Mouse (Mus musculus): Measurements from ENCODE around the gene 2300003K06Rik. TPM values are rescaled to one million over a fixed set of nuclear protein-coding genes. Genes with fewer than 3 reads are reported as not detected.
"Not testable (repeated sequence)": the region's sequence is repeated elsewhere in the genome, so short reads cannot be mapped to it uniquely, and the experiment has no call there.

2300003K06Rik gene
- total RNA-seq (2015; ENCODE audit: low replicate concordance) (not detected in 2 replicates), total RNA-seq (2017; ENCODE audit: low replicate concordance) (not detected in 2 replicates)

DNA sequence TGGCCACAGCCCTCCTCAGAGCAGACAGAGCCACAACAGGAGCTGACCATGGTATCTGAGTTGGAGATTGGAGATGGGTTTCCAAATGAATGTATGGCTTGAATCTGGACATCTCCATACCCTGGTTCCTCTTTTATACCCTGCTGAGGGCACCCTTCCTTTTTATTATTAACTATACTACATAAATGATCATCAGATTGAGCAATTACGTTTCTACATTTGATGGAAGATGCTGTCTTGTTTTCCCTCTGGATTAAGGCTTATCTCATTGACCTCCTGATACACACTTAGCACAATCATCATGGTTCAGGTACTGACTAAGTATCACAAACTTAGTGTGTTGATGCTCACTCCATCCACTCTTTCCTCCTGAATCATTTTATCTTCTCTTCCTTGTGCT lies at the start of gene 2300003K06Rik:
TSS of gene 2300003K06Rik (minus strand) at position 101 of the 400 bp plus-strand sequence.
- ATAC-seq (replicated peaks; ENCODE audit: low FRiP score, poor library complexity, severe bottlenecking): no peak

DNA sequence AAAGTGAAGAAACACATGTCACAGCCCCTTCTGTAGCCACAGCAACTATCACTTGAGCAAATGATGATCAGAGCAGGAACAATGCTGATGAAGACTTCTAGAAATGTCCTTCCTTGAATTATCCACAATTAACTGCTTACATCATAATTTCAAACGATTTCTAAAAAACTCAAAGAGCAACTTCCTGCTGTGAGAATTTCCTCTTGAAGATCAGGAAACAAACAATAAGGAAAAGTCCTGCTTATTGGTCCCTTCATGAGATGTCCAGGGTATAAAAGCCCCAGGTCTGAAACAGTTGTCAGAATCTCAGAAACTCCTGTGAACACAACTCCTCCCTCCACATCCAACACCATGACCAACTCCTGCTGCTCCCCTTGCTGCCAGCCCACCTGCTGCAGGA lies 41.0 kb upstream of the 2300003K06Rik start, which contains the start of gene Gm11567:
TSS of gene Gm11567 (plus strand) at position 301 of the 400 bp plus-strand sequence.
- ATAC-seq (replicated peaks; ENCODE audit: low FRiP score, poor library complexity, severe bottlenecking): not testable (repeated sequence)

DNA sequence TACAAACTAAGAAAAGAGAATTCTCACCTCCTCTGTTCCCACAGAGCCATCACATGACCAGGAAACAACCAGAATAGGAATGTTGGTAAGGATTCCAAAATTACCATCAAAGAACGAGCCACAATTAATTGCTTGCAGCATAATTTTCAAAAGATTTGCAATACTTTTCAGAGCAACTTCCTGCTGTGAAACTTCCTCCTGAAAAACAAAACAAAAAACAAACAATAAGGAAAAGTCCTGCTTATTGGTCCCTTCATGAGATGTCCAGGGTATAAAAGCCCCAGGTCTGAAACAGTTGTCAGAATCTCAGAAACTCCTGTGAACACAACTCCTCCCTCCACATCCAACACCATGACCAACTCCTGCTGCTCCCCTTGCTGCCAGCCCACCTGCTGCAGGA lies 35.2 kb upstream of the 2300003K06Rik start, which contains the start of gene Krtap9-1:
TSS of gene Krtap9-1 (plus strand) at position 301 of the 400 bp plus-strand sequence.
- ATAC-seq (replicated peaks; ENCODE audit: low FRiP score, poor library complexity, severe bottlenecking): not testable (repeated sequence)

DNA sequence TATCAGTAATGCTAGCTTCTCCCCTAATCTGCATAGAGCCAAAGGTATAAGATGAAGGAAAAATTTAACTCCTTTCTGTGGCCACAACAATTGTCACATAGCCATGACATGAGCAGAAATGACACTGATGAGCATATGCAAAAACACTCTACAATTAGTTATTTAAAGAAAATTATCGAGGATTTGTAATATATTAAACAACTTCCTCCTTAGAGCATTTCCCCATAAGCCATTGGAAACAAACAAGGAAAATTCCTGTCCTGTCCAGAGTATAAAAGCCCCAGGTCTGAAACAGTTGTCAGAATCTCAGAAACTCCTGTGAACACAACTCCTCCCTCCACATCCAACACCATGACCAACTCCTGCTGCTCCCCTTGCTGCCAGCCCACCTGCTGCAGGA lies 26.3 kb upstream of the 2300003K06Rik start, which contains the start of gene Gm11559:
TSS of gene Gm11559 (plus strand) at position 301 of the 400 bp plus-strand sequence.
- ATAC-seq (replicated peaks; ENCODE audit: low FRiP score, poor library complexity, severe bottlenecking): not testable (repeated sequence)

DNA sequence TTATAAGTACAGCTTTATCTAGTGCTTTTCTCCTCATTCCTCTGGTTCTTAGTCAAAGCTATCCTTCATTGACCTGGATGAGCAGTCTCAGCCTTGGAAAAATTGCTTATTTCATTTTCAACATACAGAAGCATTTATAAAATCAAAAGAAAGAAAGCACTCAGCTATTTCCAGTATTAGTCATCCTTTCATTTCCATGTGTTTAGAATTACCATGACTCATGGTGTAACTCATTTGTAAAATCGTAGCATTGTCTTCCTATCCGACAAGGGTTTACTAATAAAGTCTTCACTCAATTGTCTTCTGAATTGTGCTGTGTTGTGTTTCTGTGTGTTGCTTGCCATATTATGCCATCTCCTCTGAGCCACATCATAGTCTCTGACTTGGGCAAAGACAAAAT lies 20.9 kb upstream of the 2300003K06Rik start:
- ATAC-seq (replicated peaks; ENCODE audit: low FRiP score, poor library complexity, severe bottlenecking): no peak

DNA sequence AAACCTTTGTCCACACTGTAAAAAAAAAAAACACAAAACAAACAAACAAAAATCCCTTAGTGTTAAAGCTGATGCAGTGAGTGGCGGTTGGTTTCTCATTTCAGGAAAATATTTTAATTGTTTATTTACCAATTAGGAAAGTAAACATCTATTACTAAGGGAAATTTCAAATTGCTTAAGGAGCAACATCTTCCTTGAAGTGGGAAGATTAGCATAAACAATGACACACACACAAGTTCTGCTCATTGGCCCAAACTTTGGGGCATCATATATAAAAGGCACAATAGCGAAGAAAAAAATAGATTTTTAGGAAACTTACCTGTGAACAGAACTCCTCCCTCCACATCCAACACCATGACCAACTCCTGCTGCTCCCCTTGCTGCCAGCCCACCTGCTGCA lies 19.8 kb upstream of the 2300003K06Rik start, which contains the start of gene Gm11568:
TSS of gene Gm11568 (plus strand) at position 301 of the 400 bp plus-strand sequence.
- no peak for ATAC-seq (replicated peaks; ENCODE audit: low FRiP score, poor library complexity, severe bottlenecking)

DNA sequence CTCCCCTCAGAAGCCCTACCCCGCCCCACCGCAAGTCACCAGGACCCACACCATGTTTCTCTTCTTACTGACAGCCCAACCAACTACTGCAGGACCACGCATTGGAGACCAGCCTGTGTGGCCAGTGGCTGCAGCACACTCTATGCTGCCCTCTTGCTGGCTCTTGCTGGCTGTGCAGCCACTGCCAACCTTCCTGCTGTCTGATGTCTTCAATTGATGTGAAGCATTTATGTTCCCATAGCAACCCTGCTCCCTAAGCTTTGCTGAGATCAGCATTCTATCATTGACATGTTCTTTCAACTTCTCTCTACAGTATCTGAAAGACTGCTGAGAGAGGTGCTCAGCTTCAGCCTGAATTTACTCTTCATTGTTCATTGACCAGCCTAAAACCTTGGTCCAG lies 16.3 kb upstream of the 2300003K06Rik start:
- no peak for ATAC-seq (replicated peaks; ENCODE audit: low FRiP score, poor library complexity, severe bottlenecking)

DNA sequence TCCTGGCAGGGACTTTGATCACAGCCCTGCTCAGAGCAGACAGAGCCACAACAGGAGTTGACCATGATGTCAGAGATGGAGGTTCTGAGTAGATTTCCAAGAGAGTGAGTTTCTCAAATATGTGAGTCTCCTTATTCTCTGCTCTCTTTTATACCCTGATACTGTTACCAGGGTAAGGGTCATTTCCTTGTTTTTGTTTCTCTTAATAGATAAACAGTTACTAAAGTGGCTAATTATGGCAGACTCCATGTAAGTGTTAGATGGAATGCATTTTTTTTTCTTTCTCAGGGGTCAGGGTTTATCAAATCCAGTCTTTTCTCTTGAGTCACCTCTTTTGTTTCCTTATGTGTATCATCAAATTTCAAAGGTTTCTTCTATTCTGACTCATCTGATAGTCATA lies 13.6 kb upstream of the 2300003K06Rik start, which contains the start of gene Krtap4-16:
TSS of gene Krtap4-16 (minus strand) at position 101 of the 400 bp plus-strand sequence.
- ATAC-seq (replicated peaks; ENCODE audit: low FRiP score, poor library complexity, severe bottlenecking): no peak

DNA sequence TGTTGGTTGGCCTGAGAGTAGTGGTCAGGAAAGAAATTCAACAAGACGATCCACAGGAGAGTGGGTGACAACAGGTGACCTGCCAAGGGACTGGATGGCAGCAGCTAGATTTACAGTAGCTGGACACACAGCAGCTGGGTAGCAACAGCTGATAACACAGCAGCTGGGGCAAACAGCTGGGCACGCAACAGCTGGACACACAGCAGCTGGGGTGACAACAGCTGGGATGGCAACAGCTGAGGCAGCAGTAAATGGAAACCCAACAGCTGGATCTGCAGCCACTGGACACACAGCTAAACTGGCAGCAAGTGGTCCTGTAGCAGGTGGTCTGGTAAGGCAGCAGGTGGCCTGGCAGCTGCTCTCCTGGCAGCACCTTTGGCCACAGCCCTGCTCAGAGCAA lies 8.9 kb upstream of the 2300003K06Rik start:
- no peak for ATAC-seq (replicated peaks; ENCODE audit: low FRiP score, poor library complexity, severe bottlenecking)

DNA sequence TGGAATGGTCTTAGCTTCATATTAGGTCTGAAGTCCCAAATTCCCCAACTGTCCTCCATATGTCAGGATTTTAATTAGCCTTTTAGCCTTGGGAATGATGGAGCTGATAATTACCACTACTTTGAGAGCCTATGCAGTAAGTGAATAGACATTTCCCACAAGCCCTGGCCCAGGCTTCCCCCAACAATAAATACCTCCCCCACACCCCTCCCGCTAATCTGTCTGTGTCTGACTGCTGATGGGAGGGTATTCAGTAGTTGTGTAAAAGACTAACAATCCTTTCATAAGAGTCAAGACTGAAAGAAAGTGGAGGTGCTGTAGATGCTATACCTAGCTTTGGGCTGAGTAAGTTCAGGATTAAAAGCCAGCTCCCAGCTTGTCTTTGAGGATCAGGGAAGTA lies 4.3 kb upstream of the 2300003K06Rik start:
- ATAC-seq (replicated peaks; ENCODE audit: low FRiP score, poor library complexity, severe bottlenecking): no peak

DNA sequence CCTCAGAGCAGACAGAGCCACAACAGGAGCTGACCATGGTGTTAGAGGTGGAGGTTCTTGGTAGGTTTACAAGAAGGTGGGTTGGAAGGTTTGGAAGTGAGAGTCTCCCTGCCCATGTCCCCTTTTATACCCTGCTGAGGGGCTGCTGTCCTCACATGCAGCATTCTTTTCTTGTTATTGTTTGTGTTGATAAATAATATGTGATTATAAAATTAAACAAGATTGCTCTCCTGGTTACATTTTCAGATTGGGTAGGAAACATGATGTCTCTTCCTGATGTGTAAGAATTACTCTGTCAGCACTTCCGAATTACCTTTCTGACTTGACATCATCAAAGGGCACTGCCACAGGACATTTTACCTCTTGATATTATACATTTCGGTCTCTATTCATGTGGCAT lies 22.3 kb downstream of the 2300003K06Rik start, which contains the start of gene Gm11564:
TSS of gene Gm11564 (minus strand) at position 101 of the 400 bp plus-strand sequence.
- ATAC-seq (replicated peaks; ENCODE audit: low FRiP score, poor library complexity, severe bottlenecking): not testable (repeated sequence)

DNA sequence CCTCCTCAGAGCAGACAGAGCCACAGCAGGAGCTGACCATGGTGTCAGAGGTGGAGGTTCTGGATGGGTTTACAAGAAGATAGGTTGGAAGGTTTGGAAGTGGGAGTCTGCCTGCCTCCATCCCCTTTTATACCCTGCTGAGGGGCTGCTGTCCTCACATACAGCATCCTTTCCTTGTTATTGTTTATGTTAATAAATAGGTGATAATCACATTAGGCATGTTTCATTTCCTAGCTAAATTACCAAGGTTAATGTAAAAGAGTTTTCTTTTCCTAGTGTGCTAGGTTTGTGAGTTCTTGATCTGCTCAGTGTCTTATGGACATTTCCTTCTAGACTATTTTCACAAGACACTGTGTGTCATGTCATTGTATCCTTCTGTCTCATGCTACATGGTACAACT lies 28.1 kb downstream of the 2300003K06Rik start, which contains the start of gene Krtap4-13:
TSS of gene Krtap4-13 (minus strand) at position 101 of the 400 bp plus-strand sequence.
- ATAC-seq (replicated peaks; ENCODE audit: low FRiP score, poor library complexity, severe bottlenecking): not testable (repeated sequence)

DNA sequence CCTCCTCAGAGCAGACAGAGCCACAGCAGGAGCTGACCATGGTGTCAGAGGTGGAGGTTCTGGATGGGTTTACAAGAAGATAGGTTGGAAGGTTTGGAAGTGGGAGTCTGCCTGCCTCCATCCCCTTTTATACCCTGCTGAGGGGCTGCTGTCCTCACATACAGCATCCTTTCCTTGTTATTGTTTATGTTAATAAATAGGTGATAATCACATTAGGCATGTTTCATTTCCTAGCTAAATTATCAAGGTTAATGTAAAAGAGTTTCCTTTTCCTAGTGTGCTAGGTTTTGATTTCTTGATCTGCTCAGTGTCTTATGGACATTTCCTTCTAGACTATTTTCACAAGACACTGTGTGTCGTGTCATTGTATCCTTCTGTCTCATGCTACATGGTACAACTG lies 33.5 kb downstream of the 2300003K06Rik start, which contains the start of gene Gm11554:
TSS of gene Gm11554 (minus strand) at position 101 of the 400 bp plus-strand sequence.
- not testable (repeated sequence) for ATAC-seq (replicated peaks; ENCODE audit: low FRiP score, poor library complexity, severe bottlenecking)

DNA sequence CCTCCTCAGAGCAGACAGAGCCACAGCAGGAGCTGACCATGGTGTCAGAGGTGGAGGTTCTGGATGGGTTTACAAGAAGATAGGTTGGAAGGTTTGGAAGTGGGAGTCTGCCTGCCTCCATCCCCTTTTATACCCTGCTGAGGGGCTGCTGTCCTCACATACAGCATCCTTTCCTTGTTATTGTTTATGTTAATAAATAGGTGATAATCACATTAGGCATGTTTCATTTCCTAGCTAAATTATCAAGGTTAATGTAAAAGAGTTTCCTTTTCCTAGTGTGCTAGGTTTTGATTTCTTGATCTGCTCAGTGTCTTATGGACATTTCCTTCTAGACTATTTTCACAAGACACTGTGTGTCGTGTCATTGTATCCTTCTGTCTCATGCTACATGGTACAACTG lies 39.0 kb downstream of the 2300003K06Rik start, which contains the start of gene Gm11569:
TSS of gene Gm11569 (minus strand) at position 101 of the 400 bp plus-strand sequence.
- ATAC-seq (replicated peaks; ENCODE audit: low FRiP score, poor library complexity, severe bottlenecking): not testable (repeated sequence)

DNA sequence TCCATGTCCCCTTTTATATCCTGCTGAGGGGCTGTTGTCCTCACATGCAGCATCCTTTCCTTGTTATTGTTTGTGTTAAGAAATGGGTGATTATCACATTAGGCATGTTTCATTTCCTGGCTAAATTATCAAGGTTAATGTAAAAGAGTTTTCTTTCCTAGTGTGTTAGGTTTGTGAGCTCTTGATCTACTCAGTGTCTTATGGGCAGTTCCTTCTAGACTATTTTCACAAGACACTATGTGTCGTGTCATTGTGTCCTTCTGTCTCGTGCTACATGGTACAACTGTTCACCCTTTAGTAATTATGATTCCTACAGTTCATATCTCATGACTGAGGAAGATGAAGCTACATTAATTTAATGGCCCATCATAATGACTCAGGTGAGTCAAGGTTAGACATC lies 44.5 kb downstream of the 2300003K06Rik start, which contains the start of gene Gm11596:
TSS of gene Gm11596 (minus strand) at position 101 of the 400 bp plus-strand sequence.
- no peak for ATAC-seq (replicated peaks; ENCODE audit: low FRiP score, poor library complexity, severe bottlenecking)

Other genes with a start within 250 kb of the 2300003K06Rik start
Only the 30 nearest of the 38 such genes appear.
- not detected in 2 replicates for gene Krtap4-2, start 203.0 kb downstream of the 2300003K06Rik start, total RNA-seq (2015; ENCODE audit: low replicate concordance)
- not detected in 2 replicates for gene Krtap4-2, start 203.0 kb downstream of the 2300003K06Rik start, total RNA-seq (2017; ENCODE audit: low replicate concordance)
- gene Krtap4-7, start 194.0 kb downstream of the 2300003K06Rik start, total RNA-seq (2015; ENCODE audit: low replicate concordance): not detected in 2 replicates
- gene Krtap4-7, start 194.0 kb downstream of the 2300003K06Rik start, total RNA-seq (2017; ENCODE audit: low replicate concordance): not detected in 2 replicates
- gene Gm11555, start 187.8 kb downstream of the 2300003K06Rik start, total RNA-seq (2015; ENCODE audit: low replicate concordance): not detected in 2 replicates
- not detected in 2 replicates for gene Gm11555, start 187.8 kb downstream of the 2300003K06Rik start, total RNA-seq (2017; ENCODE audit: low replicate concordance)
- not detected in 2 replicates for gene Gm11563, start 179.1 kb downstream of the 2300003K06Rik start, total RNA-seq (2015; ENCODE audit: low replicate concordance)
- not detected in 2 replicates for gene Gm11563, start 179.1 kb downstream of the 2300003K06Rik start, total RNA-seq (2017; ENCODE audit: low replicate concordance)
- gene Krtap4-6, start 172.1 kb downstream of the 2300003K06Rik start, total RNA-seq (2015; ENCODE audit: low replicate concordance): not detected in 2 replicates
- not detected in 2 replicates for gene Krtap4-6, start 172.1 kb downstream of the 2300003K06Rik start, total RNA-seq (2017; ENCODE audit: low replicate concordance)
- gene Gm14190, start 147.3 kb downstream of the 2300003K06Rik start, total RNA-seq (2015; ENCODE audit: low replicate concordance): not detected in 2 replicates
- not detected in 2 replicates for gene Gm14190, start 147.3 kb downstream of the 2300003K06Rik start, total RNA-seq (2017; ENCODE audit: low replicate concordance)
- gene Gm14180, start 103.8 kb downstream of the 2300003K06Rik start, total RNA-seq (2015; ENCODE audit: low replicate concordance): not detected in 2 replicates
- gene Gm14180, start 103.8 kb downstream of the 2300003K06Rik start, total RNA-seq (2017; ENCODE audit: low replicate concordance): not detected in 2 replicates
- not detected in 2 replicates for gene Gm11595, start 65.2 kb downstream of the 2300003K06Rik start, total RNA-seq (2015; ENCODE audit: low replicate concordance)
- gene Gm11595, start 65.2 kb downstream of the 2300003K06Rik start, total RNA-seq (2017; ENCODE audit: low replicate concordance): not detected in 2 replicates
- not detected in 2 replicates for gene Krtap4-8, start 57.4 kb downstream of the 2300003K06Rik start, total RNA-seq (2015; ENCODE audit: low replicate concordance)
- gene Krtap4-8, start 57.4 kb downstream of the 2300003K06Rik start, total RNA-seq (2017; ENCODE audit: low replicate concordance): not detected in 2 replicates
- not detected in 2 replicates for gene Krtap4-9, start 52.9 kb downstream of the 2300003K06Rik start, total RNA-seq (2015; ENCODE audit: low replicate concordance)
- not detected in 2 replicates for gene Krtap4-9, start 52.9 kb downstream of the 2300003K06Rik start, total RNA-seq (2017; ENCODE audit: low replicate concordance)
- not detected in 2 replicates for gene Gm11596, start 44.6 kb downstream of the 2300003K06Rik start, total RNA-seq (2015; ENCODE audit: low replicate concordance)
- not detected in 2 replicates for gene Gm11596, start 44.6 kb downstream of the 2300003K06Rik start, total RNA-seq (2017; ENCODE audit: low replicate concordance)
- gene Gm11569, start 39.1 kb downstream of the 2300003K06Rik start, total RNA-seq (2015; ENCODE audit: low replicate concordance): not detected in 2 replicates
- gene Gm11569, start 39.1 kb downstream of the 2300003K06Rik start, total RNA-seq (2017; ENCODE audit: low replicate concordance): not detected in 2 replicates
- gene Gm11554, start 33.6 kb downstream of the 2300003K06Rik start, total RNA-seq (2015; ENCODE audit: low replicate concordance): not detected in 2 replicates
- not detected in 2 replicates for gene Gm11554, start 33.6 kb downstream of the 2300003K06Rik start, total RNA-seq (2017; ENCODE audit: low replicate concordance)
- gene Krtap4-13, start 28.2 kb downstream of the 2300003K06Rik start, total RNA-seq (2015; ENCODE audit: low replicate concordance): not detected in 2 replicates
- gene Krtap4-13, start 28.2 kb downstream of the 2300003K06Rik start, total RNA-seq (2017; ENCODE audit: low replicate concordance): not detected in 2 replicates
- not detected in 2 replicates for gene Gm11564, start 22.4 kb downstream of the 2300003K06Rik start, total RNA-seq (2015; ENCODE audit: low replicate concordance)
- gene Gm11564, start 22.4 kb downstream of the 2300003K06Rik start, total RNA-seq (2017; ENCODE audit: low replicate concordance): not detected in 2 replicates
- not detected in 2 replicates for gene Krtap4-16, start 13.5 kb upstream of the 2300003K06Rik start, total RNA-seq (2015; ENCODE audit: low replicate concordance)
- gene Krtap4-16, start 13.5 kb upstream of the 2300003K06Rik start, total RNA-seq (2017; ENCODE audit: low replicate concordance): not detected in 2 replicates
- gene Gm11568, start 19.9 kb upstream of the 2300003K06Rik start, total RNA-seq (2015; ENCODE audit: low replicate concordance): not detected in 2 replicates
- gene Gm11568, start 19.9 kb upstream of the 2300003K06Rik start, total RNA-seq (2017; ENCODE audit: low replicate concordance): not detected in 2 replicates
- not detected in 2 replicates for gene Gm11559, start 26.4 kb upstream of the 2300003K06Rik start, total RNA-seq (2015; ENCODE audit: low replicate concordance)
- 1.3 TPM in 1 of 2 replicates, not detected in the other for gene Gm11559, start 26.4 kb upstream of the 2300003K06Rik start, total RNA-seq (2017; ENCODE audit: low replicate concordance)
- not detected in 2 replicates for gene Krtap9-1, start 35.3 kb upstream of the 2300003K06Rik start, total RNA-seq (2015; ENCODE audit: low replicate concordance)
- not detected in 2 replicates for gene Krtap9-1, start 35.3 kb upstream of the 2300003K06Rik start, total RNA-seq (2017; ENCODE audit: low replicate concordance)
- gene Gm11567, start 41.1 kb upstream of the 2300003K06Rik start, total RNA-seq (2015; ENCODE audit: low replicate concordance): not detected in 2 replicates
- gene Gm11567, start 41.1 kb upstream of the 2300003K06Rik start, total RNA-seq (2017; ENCODE audit: low replicate concordance): not detected in 2 replicates
- not detected in 2 replicates for gene Krtap31-1, start 69.9 kb upstream of the 2300003K06Rik start, total RNA-seq (2015; ENCODE audit: low replicate concordance)
- gene Krtap31-1, start 69.9 kb upstream of the 2300003K06Rik start, total RNA-seq (2017; ENCODE audit: low replicate concordance): not detected in 2 replicates
- gene Gm11565, start 76.7 kb upstream of the 2300003K06Rik start, total RNA-seq (2015; ENCODE audit: low replicate concordance): not detected in 2 replicates
- not detected in 2 replicates for gene Gm11565, start 76.7 kb upstream of the 2300003K06Rik start, total RNA-seq (2017; ENCODE audit: low replicate concordance)
- gene Krtap31-2, start 98.2 kb upstream of the 2300003K06Rik start, total RNA-seq (2015; ENCODE audit: low replicate concordance): not detected in 2 replicates
- not detected in 2 replicates for gene Krtap31-2, start 98.2 kb upstream of the 2300003K06Rik start, total RNA-seq (2017; ENCODE audit: low replicate concordance)
- gene Krtap9-5, start 110.4 kb upstream of the 2300003K06Rik start, total RNA-seq (2015; ENCODE audit: low replicate concordance): not detected in 2 replicates
- gene Krtap9-5, start 110.4 kb upstream of the 2300003K06Rik start, total RNA-seq (2017; ENCODE audit: low replicate concordance): not detected in 2 replicates
- gene Krtap29-1, start 141.0 kb upstream of the 2300003K06Rik start, total RNA-seq (2015; ENCODE audit: low replicate concordance): not detected in 2 replicates
- not detected in 2 replicates for gene Krtap29-1, start 141.0 kb upstream of the 2300003K06Rik start, total RNA-seq (2017; ENCODE audit: low replicate concordance)
- gene Krtap16-1, start 148.5 kb upstream of the 2300003K06Rik start, total RNA-seq (2015; ENCODE audit: low replicate concordance): not detected in 2 replicates
- not detected in 2 replicates for gene Krtap16-1, start 148.5 kb upstream of the 2300003K06Rik start, total RNA-seq (2017; ENCODE audit: low replicate concordance)
- not detected in 2 replicates for gene Krtap17-1, start 155.9 kb upstream of the 2300003K06Rik start, total RNA-seq (2015; ENCODE audit: low replicate concordance)
- gene Krtap17-1, start 155.9 kb upstream of the 2300003K06Rik start, total RNA-seq (2017; ENCODE audit: low replicate concordance): not detected in 2 replicates
- gene Krt33a, start 178.1 kb upstream of the 2300003K06Rik start, total RNA-seq (2015; ENCODE audit: low replicate concordance): not detected in 2 replicates
- not detected in 2 replicates for gene Krt33a, start 178.1 kb upstream of the 2300003K06Rik start, total RNA-seq (2017; ENCODE audit: low replicate concordance)
- gene Krt33b, start 191.8 kb upstream of the 2300003K06Rik start, total RNA-seq (2015; ENCODE audit: low replicate concordance): not detected in 2 replicates
- not detected in 2 replicates for gene Krt33b, start 191.8 kb upstream of the 2300003K06Rik start, total RNA-seq (2017; ENCODE audit: low replicate concordance)
- gene Krt34, start 203.5 kb upstream of the 2300003K06Rik start, total RNA-seq (2015; ENCODE audit: low replicate concordance): not detected in 2 replicates
- gene Krt34, start 203.5 kb upstream of the 2300003K06Rik start, total RNA-seq (2017; ENCODE audit: low replicate concordance): not detected in 2 replicates